Mouse (Mus musculus) MEL (cell line): ENCODE data around the gene Wdr81. TPM values are rescaled to one million over a fixed set of nuclear protein-coding genes. Genes with fewer than 3 reads are reported as not detected.

Experiments
- DNase-seq: peaks from one replicate; pipeline ENCODE4 v3.0.0; 2011; ENCODE audit warnings: low read depth, low spot score
- H3K27ac ChIP-seq: 2 replicates; pipeline ENCODE4 v1.5.1; 2012; ENCODE audit warnings: low read depth, mild to moderate bottlenecking, control low read depth, low read length, moderate library complexity; ENCODE audit not compliant: control insufficient read depth
- H3K27me3 ChIP-seq, 2 experiments: fragments of 150-350 bp in 1 of 2; sonication (generic) in 1 of 2; 2 replicates each; pipeline ENCODE4 v1.6.1; 2012; ENCODE audit warnings: low read length in 2 of 2, mild to moderate bottlenecking in 2 of 2, improper control_type of control experiment in 1 of 2, moderate library complexity in 1 of 2; ENCODE audit not compliant: insufficient read depth in 2 of 2, control insufficient read depth in 1 of 2
- H3K36me3 ChIP-seq, 2 experiments: 2 replicates each; pipeline ENCODE4 v1.6.1; 2012 to 2014; ENCODE audit warnings: low read length in 2 of 2, improper control_type of control experiment in 1 of 2, inconsistent platforms in 1 of 2, mild to moderate bottlenecking in 1 of 2; ENCODE audit not compliant: insufficient read depth in 2 of 2, control insufficient read depth in 1 of 2
- H3K4me1 ChIP-seq, 2 experiments: fragments of 150-350 bp in 1 of 2; sonication (generic) in 1 of 2; 2 replicates each; pipeline ENCODE4 v1.6.1; 2012; ENCODE audit warnings: low read length in 2 of 2, improper control_type of control experiment in 1 of 2, mild to moderate bottlenecking in 1 of 2; ENCODE audit not compliant: insufficient read depth in 2 of 2, control insufficient read depth in 1 of 2
- H3K4me3 ChIP-seq, 2 experiments: fragments of 150-350 bp in 1 of 2; sonication (generic) in 1 of 2; 2 replicates each; pipeline ENCODE4 v1.5.1; 2012; ENCODE audit warnings: low read depth in 2 of 2, low read length in 2 of 2, mild to moderate bottlenecking in 2 of 2, moderate library complexity in 2 of 2, control low read depth in 1 of 2, improper control_type of control experiment in 1 of 2; ENCODE audit not compliant: control insufficient read depth in 1 of 2, insufficient read depth in 1 of 2
- H3K79me2 ChIP-seq: 2 replicates; pipeline ENCODE4 v1.6.1; 2012; ENCODE audit warnings: mild to moderate bottlenecking, low read length, moderate library complexity; ENCODE audit not compliant: control insufficient read depth, poor library complexity, insufficient read depth
- H3K9ac ChIP-seq: 2 replicates; pipeline ENCODE4 v1.6.1; 2012; ENCODE audit warnings: low read depth, mild to moderate bottlenecking, control low read depth, low read length, moderate library complexity; ENCODE audit not compliant: control insufficient read depth, poor library complexity, severe bottlenecking
- H3K9me3 ChIP-seq: fragments of 150-350 bp; sonication (generic); replicated peaks from 2 replicates; pipeline ENCODE4 v1.6.1; 2012; ENCODE audit warnings: mild to moderate bottlenecking, low read length, improper control_type of control experiment, moderate library complexity; ENCODE audit not compliant: insufficient read depth
- BHLHE40 ChIP-seq: IDR thresholded peaks from 2 replicates; pipeline ENCODE4 v1.6.1; 2012; ENCODE audit warnings: low read depth, mild to moderate bottlenecking, inconsistent platforms, low read length, improper control_type of control experiment, borderline replicate concordance
- CHD1 ChIP-seq: IDR thresholded peaks from 2 replicates; pipeline ENCODE4 v1.6.1; 2012; ENCODE audit warnings: low read depth, mild to moderate bottlenecking, inconsistent platforms, low read length, improper control_type of control experiment
- CHD2 ChIP-seq: IDR thresholded peaks from 2 replicates; pipeline ENCODE4 v1.6.1; 2011; ENCODE audit warnings: low read length, improper control_type of control experiment
- CTCF ChIP-seq, 3 experiments: IDR thresholded peaks in 2 of 3; conservative IDR thresholded peaks in 1 of 3; 2 replicates each; pipeline ENCODE4 v1.5.1; 2011 to 2012; ENCODE audit warnings: low read length in 3 of 3, low read depth in 2 of 3, mild to moderate bottlenecking in 2 of 3, improper control_type of control experiment in 1 of 3, inconsistent platforms in 1 of 3, mixed read lengths in 1 of 3, moderate library complexity in 1 of 3; ENCODE audit not compliant: control insufficient read depth in 1 of 3, insufficient read depth in 1 of 3, poor library complexity in 1 of 3, severe bottlenecking in 1 of 3
- E2F4 ChIP-seq: IDR thresholded peaks from 2 replicates; pipeline ENCODE4 v1.6.1; 2011; ENCODE audit warnings: low read depth, low read length, improper control_type of control experiment, borderline replicate concordance
- ELF1 ChIP-seq: IDR thresholded peaks from 2 replicates; pipeline ENCODE4 v1.6.1; 2014; ENCODE audit warnings: low read depth, mild to moderate bottlenecking, inconsistent platforms, low read length, improper control_type of control experiment, moderate library complexity
- EP300 ChIP-seq, 2 experiments: IDR thresholded peaks; 2 replicates each; pipeline ENCODE4 v1.6.1; 2011; ENCODE audit warnings: improper control_type of control experiment in 2 of 2, low read length in 2 of 2, low read depth in 1 of 2, mild to moderate bottlenecking in 1 of 2
- ETS1 ChIP-seq: IDR thresholded peaks from 2 replicates; pipeline ENCODE4 v1.6.1; 2012; ENCODE audit warnings: low read depth, mild to moderate bottlenecking, inconsistent platforms, low read length, improper control_type of control experiment, moderate library complexity
- GABPA ChIP-seq: IDR thresholded peaks from 2 replicates; pipeline ENCODE4 v1.6.1; 2012; ENCODE audit warnings: low read depth, mild to moderate bottlenecking, inconsistent platforms, low read length, improper control_type of control experiment, moderate library complexity
- GATA1 ChIP-seq: IDR thresholded peaks from 2 replicates; pipeline ENCODE4 v1.6.1; 2011; ENCODE audit warnings: low read depth, low read length, improper control_type of control experiment
- HCFC1 ChIP-seq: IDR thresholded peaks from 2 replicates; pipeline ENCODE4 v1.6.1; 2012; ENCODE audit warnings: low read depth, mild to moderate bottlenecking, inconsistent platforms, low read length, improper control_type of control experiment, moderate library complexity
- MAX ChIP-seq: IDR thresholded peaks from 2 replicates; pipeline ENCODE4 v1.6.1; 2011; ENCODE audit warnings: low read length, improper control_type of control experiment
- MAZ ChIP-seq: IDR thresholded peaks from 2 replicates; pipeline ENCODE4 v1.6.1; 2012; ENCODE audit warnings: low read depth, mild to moderate bottlenecking, inconsistent platforms, low read length, improper control_type of control experiment
- MEF2A ChIP-seq: IDR thresholded peaks from 2 replicates; pipeline ENCODE4 v1.6.1; 2014; ENCODE audit warnings: low read depth, mild to moderate bottlenecking, inconsistent platforms, low read length, improper control_type of control experiment; ENCODE audit not compliant: poor library complexity, insufficient replicate concordance, severe bottlenecking; ENCODE audit errors: extremely low read depth
- MXI1 ChIP-seq: IDR thresholded peaks from 2 replicates; pipeline ENCODE4 v1.6.1; 2011; ENCODE audit warnings: mild to moderate bottlenecking, low read depth, low read length, improper control_type of control experiment
- MYB ChIP-seq: IDR thresholded peaks from 2 replicates; pipeline ENCODE4 v1.6.1; 2011; ENCODE audit warnings: mild to moderate bottlenecking, low read depth, low read length, improper control_type of control experiment
- MYC ChIP-seq: IDR thresholded peaks from 2 replicates; pipeline ENCODE4 v1.6.1; 2011; ENCODE audit warnings: low read depth, mild to moderate bottlenecking, low read length, improper control_type of control experiment, moderate library complexity
- NELFE ChIP-seq: IDR thresholded peaks from 2 replicates; pipeline ENCODE4 v1.6.1; 2011; ENCODE audit warnings: low read depth, low read length, improper control_type of control experiment
- NRF1 ChIP-seq: IDR thresholded peaks from 2 replicates; pipeline ENCODE4 v1.6.1; 2014; ENCODE audit warnings: low read depth, mild to moderate bottlenecking, inconsistent platforms, low read length, improper control_type of control experiment, moderate library complexity; ENCODE audit not compliant: poor library complexity, insufficient read depth, severe bottlenecking
- RAD21 ChIP-seq: IDR thresholded peaks from 2 replicates; pipeline ENCODE4 v1.6.1; 2011; ENCODE audit warnings: mild to moderate bottlenecking, low read depth, low read length, improper control_type of control experiment
- SIN3A ChIP-seq: IDR thresholded peaks from 2 replicates; pipeline ENCODE4 v1.6.1; 2012; ENCODE audit warnings: low read length, improper control_type of control experiment, inconsistent platforms
- SMC3 ChIP-seq: IDR thresholded peaks from 2 replicates; pipeline ENCODE4 v1.6.1; 2011; ENCODE audit warnings: low read depth, low read length, improper control_type of control experiment
- TBP ChIP-seq: IDR thresholded peaks from 2 replicates; pipeline ENCODE4 v1.8.0; 2011; ENCODE audit warnings: low read depth, low read length, improper control_type of control experiment
- TCF12 ChIP-seq: IDR thresholded peaks from 2 replicates; pipeline ENCODE4 v1.6.1; 2014; ENCODE audit warnings: low read depth, mild to moderate bottlenecking, inconsistent platforms, low read length, improper control_type of control experiment, moderate library complexity
- USF1 ChIP-seq: IDR thresholded peaks from 2 replicates; pipeline ENCODE4 v1.6.1; 2014; ENCODE audit warnings: low read depth, mild to moderate bottlenecking, inconsistent platforms, low read length, improper control_type of control experiment, moderate library complexity
- ZC3H11A ChIP-seq: IDR thresholded peaks from 2 replicates; pipeline ENCODE4 v1.6.1; 2012; ENCODE audit warnings: low read depth, mild to moderate bottlenecking, inconsistent platforms, low read length, improper control_type of control experiment
- ZMIZ1 ChIP-seq: IDR thresholded peaks from 2 replicates; pipeline ENCODE4 v1.6.1; 2012; ENCODE audit warnings: low read depth, mild to moderate bottlenecking, inconsistent platforms, low read length, improper control_type of control experiment, moderate library complexity
- ZNF384 ChIP-seq: IDR thresholded peaks from 2 replicates; pipeline ENCODE4 v1.6.1; 2012; ENCODE audit warnings: low read depth, mild to moderate bottlenecking, inconsistent platforms, low read length, improper control_type of control experiment
- polyA plus RNA-seq, 2 experiments: library from polyadenylated mRNA; stranded (reverse) in 1 of 2; unstranded in 1 of 2; fragments of >175 nt in 1 of 2; fragments of >200 nt in 1 of 2; gene quantifications; 2 replicates each; pipeline versions ENCODE4 v1.2.1 to v1.2.4; 2012; ENCODE audit warnings: low replicate concordance in 2 of 2, low read depth in 1 of 2; ENCODE audit not compliant: insufficient read length in 2 of 2, insufficient read depth in 1 of 2, missing spikeins in 1 of 2
- total RNA-seq: library from RNA; depleted of rRNA; stranded (reverse); fragments of 300-350 nt; gene quantifications from 2 replicates; pipeline ENCODE4 v1.2.3, GENCODE M21; 2012

Gene Wdr81
- total and polyA plus RNA-seq, 3 experiments, result 7.0 to 13.9 TPM; not detected in 1

- TF ChIP-seq MYC (peak; percentile 85), ELF1 (peak; percentile 56; the same call in 1 of the 2 replicates), CTCF (IDR thresholded peaks at IDR 0.05 in 2 of 3, conservative IDR thresholded peaks at IDR 0.05 in 1 of 3; ENCODE audit: control insufficient read depth in 1 of 3, insufficient read depth in 1 of 3, low read depth in 2 of 3, low read length in 3 of 3, poor library complexity in 1 of 3, severe bottlenecking in 1 of 3) (no peak), MAX (peak; percentile 77; the same call in 1 of the 2 replicates), MXI1 (peak; percentile 92), ZMIZ1 (no peak), SMC3 (no peak), NRF1 (no peak), EP300 (IDR thresholded peaks at IDR 0.05; ENCODE audit: low read depth in 1 of 2, low read length in 2 of 2) (peak; percentile 86 to 93), ZNF384 (no peak)
- TF ChIP-seq, all 39 proteins: peak for 20
Measured at GRCm38 (mm10) chr11:75458628-75459041, 4.1 kb upstream of the Wdr81 start (continued).

DNA sequence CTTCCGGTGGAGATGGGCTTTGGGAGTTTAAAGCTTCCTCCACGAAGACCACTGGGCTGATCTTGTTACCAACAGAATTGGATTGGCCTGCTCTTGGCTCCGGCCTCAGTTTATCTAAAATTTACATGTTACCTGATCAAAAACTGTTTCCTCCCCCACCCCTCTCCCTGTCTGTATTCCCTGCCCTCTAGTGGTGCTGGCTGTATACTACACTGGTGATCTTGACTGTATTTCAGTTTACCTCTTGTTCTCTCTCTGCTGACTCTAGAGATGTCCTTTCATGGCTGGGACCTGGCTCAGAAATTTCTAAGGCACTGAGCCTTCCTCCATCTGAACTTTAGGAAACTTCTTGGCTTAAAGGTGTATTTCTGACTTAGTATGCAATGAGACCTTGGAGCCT, 3.7 kb upstream of the Wdr81 start:
- peaks cover 0 to 34% of the 10 kb centered on the region in 2 experiments; a peak in 2 of 4 replicates for H3K36me3 ChIP-seq
- H3K9ac ChIP-seq, result peak overlapping the region; percentile 36
- peak overlapping the region; percentile 6 to 35 for H3K4me3 ChIP-seq
- DNase-seq, result peak; percentile 91
- no peaks in the 10 kb centered on the region for H3K9me3 ChIP-seq
- H3K4me1 ChIP-seq, result peaks cover 14 to 47% of the 10 kb centered on the region in 2 experiments
- peak; percentile 21; the same call in 1 of the 2 replicates for TF ChIP-seq SIN3A
- peak; percentile 44; the same call in 1 of the 2 replicates for TF ChIP-seq GATA1
- TF ChIP-seq NELFE, result no peak
- peak; percentile 35 for TF ChIP-seq ZC3H11A
- TF ChIP-seq MEF2A, result no peak
- peak; percentile 47 for TF ChIP-seq CHD2
- TF ChIP-seq EP300 (IDR thresholded peaks at IDR 0.05; ENCODE audit: low read depth in 1 of 2, low read length in 2 of 2), result peak in 1 of 2 experiments; percentile 35; a peak in 2 of 4 replicates
- no peak for TF ChIP-seq GABPA
- TF ChIP-seq MAZ, result peak; percentile 89
- TF ChIP-seq ELF1, result 0 out of 2 replicates have a peak, but pooled peaks have one; percentile 26
- TF ChIP-seq ETS1, result peak; percentile 43; the same call in 1 of the 2 replicates
- TF ChIP-seq RAD21, result peak; percentile 42
- peak; percentile 28; the same call in 1 of the 2 replicates for TF ChIP-seq BHLHE40
- no peak for TF ChIP-seq MYB
- no peak for TF ChIP-seq E2F4
- no peak for TF ChIP-seq TCF12
- peak; percentile 11 for TF ChIP-seq MAX
- TF ChIP-seq CHD1, result no peak
- peak; percentile 19; the same call in 1 of the 2 replicates for TF ChIP-seq USF1
- no peak for TF ChIP-seq ZMIZ1
- no peak for TF ChIP-seq MXI1
- peak; percentile 57 for TF ChIP-seq SMC3
- TF ChIP-seq TBP, result peak; percentile 39; the same call in 1 of the 2 replicates
- peak; percentile 65 for TF ChIP-seq HCFC1
- TF ChIP-seq CTCF (IDR thresholded peaks at IDR 0.05 in 2 of 3, conservative IDR thresholded peaks at IDR 0.05 in 1 of 3; ENCODE audit: control insufficient read depth in 1 of 3, insufficient read depth in 1 of 3, low read depth in 2 of 3, low read length in 3 of 3, poor library complexity in 1 of 3, severe bottlenecking in 1 of 3), result peak; percentile 60 to 95 (median 86)
- H3K27ac ChIP-seq, result peak overlapping the region; percentile 99
- H3K79me2 ChIP-seq, result peaks cover 8% of the 10 kb centered on the region; the same call in 1 of the 2 replicates
- no peaks in the 10 kb centered on the region for H3K27me3 ChIP-seq
